Mouse (Mus musculus): ENCODE measurements around the gene Fgfr2.

Gene Fgfr2

GRCm38 (mm10) chr7:132105326-132105725, 1017.8 kb downstream of the Fgfr2 start:
- no peak for DNase-seq

GRCm38 (mm10) chr7:132098441-132098840, 1024.7 kb downstream of the Fgfr2 start:
- DNase-seq: no peak

GRCm38 (mm10) chr7:132094666-132095065, 1028.5 kb downstream of the Fgfr2 start:
- no peak for DNase-seq

- no peak for DNase-seq
These were observed 1031.6 kb downstream of the Fgfr2 start for GRCm38 (mm10) chr7:132091551-132091950.

GRCm38 (mm10) chr7:132088606-132089005, 1034.5 kb downstream of the Fgfr2 start:
- DNase-seq: no peak

- DNase-seq: no peak
These were observed 1035.0 kb downstream of the Fgfr2 start for GRCm38 (mm10) chr7:132088181-132088580.

DNA sequence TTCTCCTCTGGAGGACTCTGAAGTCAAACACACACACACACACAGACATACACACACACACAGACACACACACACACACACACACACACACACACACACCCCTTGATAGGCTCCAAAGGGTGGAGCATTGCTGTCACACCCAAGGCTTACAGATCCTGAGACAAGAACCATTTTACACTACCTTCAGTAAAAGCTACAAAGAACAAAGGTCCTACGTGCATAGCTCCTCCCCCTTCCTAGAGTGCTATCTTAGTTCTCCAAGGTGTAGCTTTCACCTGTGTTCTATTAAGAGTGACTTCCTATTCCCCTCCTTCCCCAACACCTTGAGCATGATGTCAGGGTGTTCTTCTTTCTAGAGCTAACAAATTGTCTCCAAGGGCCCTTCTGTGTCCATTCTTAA, 1047.3 kb downstream of the Fgfr2 start:
- no peak for DNase-seq

DNA sequence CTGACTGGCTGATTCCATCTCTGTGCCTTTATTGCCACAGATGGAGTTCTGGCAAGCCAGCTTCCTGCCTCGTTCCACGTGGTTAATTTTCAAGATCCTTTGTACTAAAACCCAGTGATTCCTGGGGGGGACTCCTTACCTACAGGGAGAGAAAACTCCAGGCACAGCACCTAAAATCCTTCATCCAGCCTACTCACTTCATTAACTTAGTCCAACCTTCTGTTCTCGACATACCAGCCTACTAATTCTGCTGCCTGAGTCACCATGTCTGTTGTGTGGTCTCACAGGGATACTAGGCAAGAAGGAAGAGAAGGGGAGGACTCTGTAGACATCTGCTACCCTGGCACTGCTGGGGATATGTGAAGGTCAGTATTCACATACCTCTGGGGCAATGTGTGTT, 1048.6 kb downstream of the Fgfr2 start:
- no peak for DNase-seq

- DNase-seq: no peak
These were observed 1052.1 kb downstream of the Fgfr2 start for GRCm38 (mm10) chr7:132070877-132071625.

DNA sequence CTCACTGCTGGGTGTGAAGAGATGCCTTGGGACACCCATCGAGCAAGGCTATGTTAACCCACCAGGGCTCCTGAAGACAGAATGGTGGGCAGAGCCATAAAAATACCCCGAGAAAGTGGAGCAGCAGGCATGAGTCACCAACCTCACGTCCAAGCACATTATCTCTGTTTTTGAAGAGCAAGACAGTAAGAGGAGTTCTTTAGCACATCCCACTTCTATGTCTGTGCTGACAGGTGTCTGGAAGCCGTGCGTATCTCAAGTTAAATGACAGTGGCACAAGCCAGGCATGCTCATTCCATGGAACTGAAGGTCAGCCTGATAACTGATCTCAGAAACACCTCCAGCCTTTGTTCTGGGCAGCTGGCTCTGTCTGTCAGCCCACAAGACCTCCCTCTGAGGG, 1055.2 kb downstream of the Fgfr2 start:
- no peak for DNase-seq

- no peak for DNase-seq
These were observed 1055.6 kb downstream of the Fgfr2 start for GRCm38 (mm10) chr7:132067511-132067910.

DNA sequence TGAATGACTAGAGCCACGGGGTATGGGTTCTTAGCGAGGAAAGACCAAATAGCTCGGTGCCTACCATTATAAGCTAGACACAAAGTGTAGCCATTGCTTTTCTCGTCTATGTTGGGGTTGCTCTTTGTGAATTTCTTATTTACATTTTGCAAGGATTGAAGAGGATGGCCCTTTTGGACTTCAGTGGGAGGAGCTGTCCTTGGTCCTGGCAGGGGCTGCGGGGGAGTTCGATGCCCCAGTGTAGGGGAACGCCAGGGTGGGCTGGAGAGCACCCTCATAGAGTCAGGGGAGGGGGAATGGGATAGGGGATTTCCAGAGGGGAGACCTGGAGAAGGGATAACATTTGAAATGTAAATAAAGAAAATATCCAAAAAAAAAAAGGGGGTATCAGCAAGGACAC, 1063.0 kb downstream of the Fgfr2 start:
- no peak for DNase-seq

GRCm38 (mm10) chr7:132056565-132056964, 1066.6 kb downstream of the Fgfr2 start:
- DNase-seq: no peak

GRCm38 (mm10) chr7:132046662-132047061, 1076.5 kb downstream of the Fgfr2 start:
- no peak for DNase-seq

GRCm38 (mm10) chr7:132031940-132032531, 1091.1 kb downstream of the Fgfr2 start:
- no peak for DNase-seq

DNA sequence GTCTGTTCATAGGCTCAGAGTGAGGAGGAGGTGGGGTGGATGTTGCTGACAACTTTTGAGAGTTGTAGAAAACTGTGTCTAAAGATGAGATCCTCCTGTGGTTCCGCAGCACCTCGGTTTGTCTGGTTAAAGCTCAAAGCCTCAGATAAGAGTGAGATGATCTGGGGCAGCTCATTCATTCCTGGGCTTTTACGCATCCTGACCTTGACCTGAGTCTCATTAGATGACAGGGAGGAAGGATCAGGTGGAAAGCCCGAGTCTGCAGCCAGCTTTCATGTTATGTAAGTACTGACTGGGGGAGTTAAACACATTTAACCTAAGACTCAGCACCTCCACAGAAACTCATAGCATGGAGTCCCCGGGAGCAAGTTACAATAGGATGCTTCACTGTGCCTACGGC, 1096.5 kb downstream of the Fgfr2 start:
- no peak for DNase-seq

DNA sequence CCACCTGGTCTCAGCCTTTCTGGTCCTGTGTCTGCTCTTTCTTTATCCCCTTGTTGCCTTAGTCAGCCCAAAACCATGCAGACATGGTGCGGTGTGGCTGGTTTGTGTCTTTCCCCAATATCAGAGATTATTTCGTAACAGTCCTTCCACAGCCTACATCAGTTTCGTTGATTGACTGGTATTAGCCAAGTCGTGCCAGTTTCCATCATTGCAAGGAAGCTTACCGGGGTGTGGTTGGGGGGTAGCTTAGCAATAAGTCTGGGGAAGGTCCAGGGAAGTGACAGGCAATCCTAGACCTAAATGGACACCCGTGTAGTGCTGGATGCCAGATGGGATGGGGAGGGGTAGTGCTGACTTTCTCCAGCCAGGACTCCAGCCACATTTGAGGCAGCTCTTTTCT, 1097.6 kb downstream of the Fgfr2 start:
- DNase-seq: no peak

DNA sequence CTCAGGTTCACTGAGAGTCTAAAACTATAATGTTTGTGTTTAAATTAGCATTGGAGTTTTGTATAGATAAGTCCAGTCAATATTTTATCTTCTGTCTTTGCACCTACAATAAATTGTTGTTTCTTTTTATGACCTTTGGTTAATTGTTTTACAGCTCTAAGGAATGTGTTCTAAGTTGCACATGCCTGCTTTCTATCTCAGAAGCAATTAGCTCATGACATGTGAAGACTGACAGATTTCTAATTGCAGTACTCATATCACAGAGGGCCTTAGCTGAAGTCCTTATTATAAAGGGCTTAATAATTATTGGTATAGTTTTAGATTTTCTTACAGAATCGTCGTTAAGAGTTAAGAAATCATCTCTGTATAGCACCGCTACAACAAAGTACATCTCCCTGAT, 1107.2 kb downstream of the Fgfr2 start:
- no peak for DNase-seq

- DNase-seq: no peak
These were observed 1108.0 kb downstream of the Fgfr2 start for GRCm38 (mm10) chr7:132015193-132015592.

DNA sequence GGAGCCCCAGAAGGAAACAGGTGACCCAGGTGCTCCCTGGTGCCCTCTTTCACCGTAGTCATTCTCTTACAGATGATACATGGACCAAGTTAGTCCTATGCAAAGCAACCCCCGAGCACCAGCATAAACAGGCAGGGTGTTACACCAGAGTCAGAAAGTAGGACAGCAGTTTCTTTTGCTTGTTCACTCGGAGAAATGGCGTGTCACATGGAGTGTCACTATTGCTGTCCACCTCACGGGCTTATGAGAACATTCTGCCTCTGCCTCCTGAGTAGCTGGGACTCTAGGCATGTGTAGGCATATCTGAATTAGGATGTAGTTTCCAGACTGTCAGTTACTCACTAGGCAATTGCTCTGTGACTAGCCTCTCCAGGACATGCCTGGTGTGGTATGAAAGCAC, 1109.2 kb downstream of the Fgfr2 start:
- no peak for DNase-seq

- no peak for DNase-seq
These were observed 1110.0 kb downstream of the Fgfr2 start for GRCm38 (mm10) chr7:132012969-132013679.

DNA sequence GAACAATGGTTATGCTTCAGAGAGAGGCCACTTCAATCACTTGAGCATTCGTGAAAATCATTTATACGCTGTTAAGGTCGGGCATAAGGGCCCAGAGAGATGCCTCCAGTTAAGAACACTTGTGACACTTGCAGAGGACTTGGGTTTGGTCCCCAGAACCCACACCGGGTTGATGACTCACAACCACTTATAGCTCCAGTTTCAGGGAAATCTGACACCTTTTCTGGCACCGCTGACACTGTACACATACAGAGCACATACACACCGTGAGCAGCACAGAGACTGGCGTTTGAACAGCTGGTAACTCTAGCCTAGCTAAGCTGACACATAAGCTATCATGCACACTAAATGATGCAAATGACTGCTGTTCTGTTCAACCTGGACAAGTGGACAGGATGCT, 1114.1 kb downstream of the Fgfr2 start:
- DNase-seq: no peak

DNA sequence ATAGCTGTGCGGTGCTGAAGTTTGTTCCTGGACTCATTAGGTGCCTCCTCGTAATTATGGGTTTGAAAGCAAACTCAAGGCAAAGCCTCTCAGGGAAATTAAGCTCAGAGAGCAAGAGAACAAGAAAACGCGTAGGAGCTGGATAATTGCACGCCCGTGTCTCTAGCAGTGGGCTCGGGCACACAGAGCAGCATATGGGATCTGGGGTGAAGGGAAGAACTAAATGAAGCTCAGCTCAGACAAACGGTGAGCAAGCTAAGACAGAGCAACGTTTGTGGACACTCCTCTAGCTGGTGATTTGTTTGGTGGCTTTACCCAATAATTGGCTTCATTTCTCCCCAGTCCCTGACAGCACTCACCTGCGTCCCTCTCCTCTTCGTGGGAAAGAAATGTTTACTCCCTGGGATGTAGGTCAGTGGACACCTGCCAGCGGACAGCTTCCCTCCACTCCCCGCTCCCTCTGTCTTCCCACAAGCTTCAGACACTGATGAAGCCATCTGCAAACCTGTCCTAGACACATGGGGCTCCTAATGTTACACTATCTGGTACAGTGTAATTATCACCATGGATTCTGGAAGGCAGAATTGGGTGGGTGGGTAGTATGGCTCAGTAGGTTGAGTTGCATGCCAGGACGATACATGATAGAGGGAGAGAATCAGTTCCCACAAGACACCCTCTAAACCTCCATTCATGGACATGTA, 1117.0 kb downstream of the Fgfr2 start:
- no peak for DNase-seq

- DNase-seq: no peak
These were observed 1130.3 kb downstream of the Fgfr2 start for GRCm38 (mm10) chr7:131992873-131993272.

Measured in lung, postnatal 10 days (tissue).